Mouse (Mus musculus): Measurements from ENCODE around the gene Lrrc26. TPM values are rescaled to one million over a fixed set of nuclear protein-coding genes. Genes with fewer than 3 reads are reported as not detected.

The Lrrc26 gene
- polyA plus RNA-seq, 1 experiment: 0.28 TPM

DNA sequence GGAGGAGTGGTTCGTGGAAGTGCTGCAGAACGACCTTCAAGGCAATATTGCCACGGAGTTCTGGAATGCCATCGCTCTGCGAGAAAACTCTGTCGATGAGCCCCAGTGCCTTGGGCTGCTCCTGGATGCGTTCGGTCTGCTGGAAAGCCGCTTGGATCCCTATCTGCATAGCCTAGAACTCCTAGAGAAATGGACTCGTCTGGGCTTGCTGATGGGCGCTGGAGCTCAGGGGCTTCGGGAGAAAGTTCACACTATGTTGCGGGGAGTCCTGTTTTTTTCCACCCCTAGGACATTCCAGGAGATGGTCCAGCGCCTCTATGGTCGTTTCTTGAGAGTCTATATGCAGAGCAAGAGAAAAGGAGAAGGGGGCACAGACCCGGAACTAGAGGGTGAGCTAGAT, 16.7 kb upstream of the Lrrc26 start:
- no peak for DNase-seq (ENCODE audit: low read depth in 1 of 2, low spot score in 2 of 2)
- Histone ChIP-seq H3K4me3 (ENCODE audit: extremely low read depth, insufficient read depth, insufficient read length) (peak overlapping the region; percentile 78), H3K4me1 (ENCODE audit: control insufficient read depth, insufficient read depth, insufficient read length) (peaks cover 3% of the 10 kb centered on the region; the same call in 1 of the 2 replicates), H3K27ac (ENCODE audit: insufficient read depth, low read length) (peak overlapping the region; percentile 3; the same call in 1 of the 2 replicates), H3K36me3 (ENCODE audit: control insufficient read depth, insufficient read depth, low read length) (peaks cover 19% of the 10 kb centered on the region), H3K27me3 (ENCODE audit: control insufficient read depth, insufficient read depth, low read length) (no peaks in the 10 kb centered on the region)
- TF ChIP-seq POLR2A (IDR thresholded peaks at IDR 0.05; ENCODE audit: low read depth, low read length) (no peak), CTCF (IDR thresholded peaks at IDR 0.05; ENCODE audit: extremely low read depth, insufficient read depth, insufficient read length, insufficient replicate concordance) (no peak)
- WGBS: 34% methylated on average over 16 of the region's 16 CpGs

DNA sequence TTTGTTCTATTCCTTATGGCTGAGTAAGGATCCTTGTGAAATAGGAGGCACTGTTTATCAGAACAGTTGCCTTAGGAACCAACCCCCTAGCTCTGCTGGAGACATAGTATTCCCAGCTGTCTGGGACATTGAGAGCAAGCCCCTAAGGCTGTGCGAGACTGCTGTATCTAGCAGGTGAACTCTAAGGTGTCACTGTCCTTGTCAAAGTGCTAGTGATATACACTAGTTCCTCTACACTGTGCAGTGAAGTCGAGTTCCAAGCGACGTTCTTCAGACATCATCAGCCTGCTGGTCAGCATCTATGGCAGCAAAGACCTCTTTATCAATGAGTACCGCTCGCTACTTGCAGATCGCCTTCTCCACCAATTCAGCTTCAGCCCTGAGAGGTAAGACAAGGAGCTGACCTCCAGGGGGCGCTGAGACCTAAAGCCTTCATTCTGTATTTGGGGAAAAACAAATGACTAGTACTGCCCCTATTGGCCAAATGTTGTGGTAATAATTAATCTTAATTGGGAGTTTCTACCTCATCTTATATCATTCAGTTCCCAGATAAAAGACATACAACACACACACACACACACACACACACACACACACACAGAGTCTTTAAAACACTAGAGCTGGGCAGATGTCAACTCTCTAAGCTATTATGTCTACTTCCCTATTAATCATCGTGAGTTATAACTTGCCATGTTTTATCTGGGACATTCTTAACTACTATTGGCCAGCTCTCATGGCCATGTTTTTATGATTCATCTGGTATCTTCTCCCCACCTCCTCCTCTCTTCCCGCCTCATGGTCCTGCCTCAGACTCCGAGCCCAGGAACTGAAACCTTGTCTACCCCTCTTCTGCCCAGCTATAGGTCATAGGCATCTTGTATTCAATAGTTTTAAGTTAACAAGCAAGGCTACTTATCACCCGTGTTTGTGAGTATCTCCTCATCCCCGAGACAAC, 10.5 kb upstream of the Lrrc26 start:
- TF ChIP-seq POLR2A (IDR thresholded peaks at IDR 0.05; ENCODE audit: low read depth, low read length) (no peak), CTCF (IDR thresholded peaks at IDR 0.05; ENCODE audit: extremely low read depth, insufficient read depth, insufficient read length, insufficient replicate concordance) (peak; percentile 69; the same call in 1 of the 2 replicates)
- H3K4me1 ChIP-seq (ENCODE audit: control insufficient read depth, insufficient read depth, insufficient read length): no peaks in the 10 kb centered on the region
- no peak overlapping the region for H3K4me3 ChIP-seq (ENCODE audit: extremely low read depth, insufficient read depth, insufficient read length)
- 69% methylated on average over 13 of the region's 13 CpGs for WGBS
- DNase-seq (ENCODE audit: low read depth in 1 of 2, low spot score in 2 of 2): peak; percentile 69 to 74
- H3K36me3 ChIP-seq (ENCODE audit: control insufficient read depth, insufficient read depth, low read length): peaks cover 36% of the 10 kb centered on the region
- no peak overlapping the region for H3K27ac ChIP-seq (ENCODE audit: insufficient read depth, low read length)
- no peaks in the 10 kb centered on the region for H3K27me3 ChIP-seq (ENCODE audit: control insufficient read depth, insufficient read depth, low read length)

DNA sequence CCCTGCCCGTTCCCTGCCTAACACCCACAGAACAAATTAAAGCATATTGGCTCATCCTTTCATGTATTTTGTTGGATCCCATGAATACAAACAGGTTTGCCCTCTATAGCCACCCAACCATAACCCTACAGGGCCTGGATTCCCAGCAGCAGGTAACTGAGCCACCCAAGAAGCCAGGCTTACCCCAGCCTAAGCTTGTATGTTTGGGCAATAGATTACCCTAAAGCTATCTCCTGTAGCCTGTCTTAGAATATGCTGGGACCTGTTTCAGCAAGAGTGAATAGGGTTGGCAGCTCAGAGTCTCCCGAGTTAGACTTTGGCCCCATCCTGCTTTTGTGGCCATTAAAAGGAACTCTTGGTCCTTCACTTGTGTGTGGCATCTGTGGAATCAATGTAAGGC, 4.2 kb upstream of the Lrrc26 start:
- WGBS: 90% methylated on average over 2 of the region's 2 CpGs
- no peak for TF ChIP-seq CTCF (IDR thresholded peaks at IDR 0.05; ENCODE audit: extremely low read depth, insufficient read depth, insufficient read length, insufficient replicate concordance)

DNA sequence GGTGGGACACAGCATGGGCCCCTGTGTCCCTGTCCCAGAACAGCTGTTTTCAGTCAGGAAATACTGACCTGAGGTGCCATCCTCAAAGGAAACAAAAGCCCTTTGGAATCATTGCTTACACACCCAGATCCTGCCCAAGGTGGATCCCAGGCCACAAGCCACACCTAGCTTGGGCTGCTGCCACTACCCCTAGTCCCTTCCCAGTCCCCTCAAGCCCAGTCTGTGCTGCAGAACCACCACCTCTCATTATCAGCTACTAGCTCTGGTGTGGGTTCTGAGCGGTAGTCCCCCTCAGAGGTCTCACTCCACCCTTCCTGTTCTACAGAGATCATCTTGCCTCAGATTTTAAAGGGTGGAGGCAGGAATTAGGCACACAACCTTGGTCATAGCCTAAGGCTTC, 3.4 kb upstream of the Lrrc26 start:
- DNase-seq (ENCODE audit: low read depth in 1 of 2, low spot score in 2 of 2): no peak
- H3K4me3 ChIP-seq (ENCODE audit: extremely low read depth, insufficient read depth, insufficient read length): no peak overlapping the region
- no peak overlapping the region for H3K27ac ChIP-seq (ENCODE audit: insufficient read depth, low read length)
- H3K27me3 ChIP-seq (ENCODE audit: control insufficient read depth, insufficient read depth, low read length): peaks cover 1% of the 10 kb centered on the region; the same call in 1 of the 2 replicates
- H3K4me1 ChIP-seq (ENCODE audit: control insufficient read depth, insufficient read depth, insufficient read length): no peaks in the 10 kb centered on the region
- peaks cover 20% of the 10 kb centered on the region for H3K36me3 ChIP-seq (ENCODE audit: control insufficient read depth, insufficient read depth, low read length)
- TF ChIP-seq POLR2A (IDR thresholded peaks at IDR 0.05; ENCODE audit: low read depth, low read length) (no peak), CTCF (IDR thresholded peaks at IDR 0.05; ENCODE audit: extremely low read depth, insufficient read depth, insufficient read length, insufficient replicate concordance) (no peak)
- 70% methylated on average over 1 of the region's 1 CpGs for WGBS

More for the DNA sequence above, 4.2 kb upstream of the Lrrc26 start:
- Histone ChIP-seq H3K36me3 (ENCODE audit: control insufficient read depth, insufficient read depth, low read length) (peaks cover 23% of the 10 kb centered on the region), H3K27me3 (ENCODE audit: control insufficient read depth, insufficient read depth, low read length) (no peaks in the 10 kb centered on the region), H3K27ac (ENCODE audit: insufficient read depth, low read length) (no peak overlapping the region), H3K4me3 (ENCODE audit: extremely low read depth, insufficient read depth, insufficient read length) (no peak overlapping the region), H3K4me1 (ENCODE audit: control insufficient read depth, insufficient read depth, insufficient read length) (no peaks in the 10 kb centered on the region)
- no peak for DNase-seq (ENCODE audit: low read depth in 1 of 2, low spot score in 2 of 2)

DNA sequence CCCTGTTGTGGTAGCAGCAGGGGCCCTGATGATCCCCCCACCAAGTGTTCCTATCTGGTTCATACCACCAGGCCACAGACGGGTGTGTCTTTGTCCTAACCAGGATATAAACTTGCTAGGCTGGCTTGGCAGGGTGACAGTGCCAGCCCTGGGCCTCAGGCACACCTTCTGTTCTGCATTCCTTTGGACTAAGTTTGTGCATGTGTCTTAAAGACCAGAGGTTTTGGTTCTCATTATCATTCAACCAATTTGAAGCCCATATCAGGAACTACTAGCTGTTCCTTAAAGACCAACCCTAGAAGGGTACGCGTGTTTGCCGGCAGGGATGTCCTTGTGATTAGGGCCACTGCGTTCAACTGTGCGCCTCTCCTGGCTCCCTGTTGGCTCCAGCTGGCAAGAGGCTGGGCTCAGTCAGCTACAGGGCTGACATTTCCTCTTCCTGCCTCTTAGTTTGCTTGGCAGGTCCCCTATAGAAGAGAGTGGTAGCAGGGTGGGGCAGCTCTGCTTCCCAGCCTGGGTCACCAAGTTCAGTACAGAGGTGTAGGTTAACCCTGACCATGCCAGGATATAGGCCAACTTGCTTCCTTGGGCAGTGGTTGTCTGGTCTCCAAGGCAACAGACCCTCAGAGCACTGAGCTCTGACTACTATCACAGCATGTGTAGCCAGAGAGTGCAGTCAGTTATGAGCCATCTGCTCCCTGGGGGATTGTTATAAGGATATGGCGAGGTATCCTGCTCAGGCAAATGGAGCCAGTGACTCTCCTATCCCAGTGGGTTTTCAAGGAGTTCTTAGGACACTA, 2.7 kb upstream of the Lrrc26 start:
- Histone ChIP-seq H3K4me1 (ENCODE audit: control insufficient read depth, insufficient read depth, insufficient read length) (0 out of 2 replicates have a peak, but pooled peaks cover 2% of the 10 kb centered on the region), H3K36me3 (ENCODE audit: control insufficient read depth, insufficient read depth, low read length) (peaks cover 19% of the 10 kb centered on the region), H3K27me3 (ENCODE audit: control insufficient read depth, insufficient read depth, low read length) (peaks cover 5% of the 10 kb centered on the region), H3K4me3 (ENCODE audit: extremely low read depth, insufficient read depth, insufficient read length) (no peak overlapping the region), H3K27ac (ENCODE audit: insufficient read depth, low read length) (no peak overlapping the region)
- TF ChIP-seq CTCF (IDR thresholded peaks at IDR 0.05; ENCODE audit: extremely low read depth, insufficient read depth, insufficient read length, insufficient replicate concordance) (no peak), POLR2A (IDR thresholded peaks at IDR 0.05; ENCODE audit: low read depth, low read length) (no peak)
- 39% methylated on average over 7 of the region's 7 CpGs for WGBS
- no peak for DNase-seq (ENCODE audit: low read depth in 1 of 2, low spot score in 2 of 2)

DNA sequence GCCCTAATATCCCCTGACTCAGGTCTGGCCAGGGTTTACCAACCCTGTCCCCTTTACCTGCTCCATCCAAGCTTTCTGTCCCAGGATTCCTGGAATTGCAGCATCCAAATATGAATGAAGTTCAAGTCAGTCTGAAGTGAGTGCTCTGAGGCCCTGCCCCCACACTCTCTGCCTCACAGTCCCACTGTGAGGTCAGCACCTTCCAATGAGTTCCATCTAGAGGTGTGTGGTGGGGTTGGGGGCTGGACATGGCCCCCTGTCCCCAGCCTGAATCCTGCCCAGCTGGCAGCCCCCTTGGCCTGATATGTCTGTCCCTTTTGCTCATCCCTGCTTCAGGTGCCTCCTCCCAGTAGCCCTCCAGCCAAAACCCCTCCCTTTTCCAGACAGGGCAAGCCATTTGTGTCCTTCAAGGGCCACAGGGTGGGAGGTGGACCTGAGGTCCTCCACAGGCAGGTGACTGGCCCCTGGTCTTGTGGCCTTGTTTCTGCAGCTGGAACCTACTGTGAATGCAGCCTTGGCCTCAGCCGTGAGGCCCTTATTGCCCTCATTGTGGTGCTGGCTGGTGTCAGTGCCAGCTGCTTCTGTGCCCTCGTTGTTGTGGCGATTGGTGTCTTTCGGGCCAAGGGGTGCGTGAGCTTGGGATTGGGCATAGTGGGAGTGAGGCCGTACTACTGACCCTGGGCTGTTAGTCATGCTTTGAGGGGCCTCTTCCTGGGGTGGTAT, 1.6 kb upstream of the Lrrc26 start, which contains the start of gene Tmem210:
Tmem210 (plus strand) TSS at position 219 of the 723 bp plus-strand sequence.
- WGBS: 90% methylated on average over 6 of the region's 6 CpGs
- no peak for TF ChIP-seq POLR2A (IDR thresholded peaks at IDR 0.05; ENCODE audit: low read depth, low read length)
- no peak for TF ChIP-seq CTCF (IDR thresholded peaks at IDR 0.05; ENCODE audit: extremely low read depth, insufficient read depth, insufficient read length, insufficient replicate concordance)
- H3K36me3 ChIP-seq (ENCODE audit: control insufficient read depth, insufficient read depth, low read length): peaks cover 17% of the 10 kb centered on the region
- H3K4me3 ChIP-seq (ENCODE audit: extremely low read depth, insufficient read depth, insufficient read length): no peak within 1 kb of the TSS
- H3K27ac ChIP-seq (ENCODE audit: insufficient read depth, low read length): no peak within 1 kb of the TSS
- peaks cover 9% of the 10 kb centered on the region for H3K27me3 ChIP-seq (ENCODE audit: control insufficient read depth, insufficient read depth, low read length)
- H3K4me1 ChIP-seq (ENCODE audit: control insufficient read depth, insufficient read depth, insufficient read length): 0 out of 2 replicates have a peak, but pooled peaks cover 3% of the 10 kb centered on the region
- DNase-seq (ENCODE audit: low read depth in 1 of 2, low spot score in 2 of 2): no peak
